ENCODE assay signal across 8 mouse cellular contexts in the genomic region with DNA sequence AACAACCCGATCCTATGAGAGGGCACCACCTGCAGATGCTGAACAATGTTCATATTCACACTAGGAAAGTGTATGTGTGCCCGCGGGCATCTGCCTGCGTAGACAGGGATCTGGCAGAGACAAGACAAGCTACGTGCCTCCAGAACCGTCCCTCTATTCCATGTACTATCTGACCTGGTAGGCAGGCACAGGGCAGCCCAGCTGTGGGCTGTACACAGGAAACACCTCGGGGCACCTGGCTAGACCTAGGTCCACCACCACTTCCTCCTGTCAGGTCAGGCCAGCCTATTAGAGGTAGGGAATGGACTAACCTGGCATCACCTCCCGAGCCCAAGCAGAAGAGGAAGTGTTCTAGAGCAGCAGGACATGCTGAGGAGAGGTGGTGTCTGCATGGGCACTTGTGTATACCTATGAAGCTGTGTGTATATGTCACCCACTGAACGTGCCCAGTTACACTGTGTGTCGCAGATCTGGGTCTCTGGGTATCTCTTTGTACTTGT. TPM values are rescaled to one million over a fixed set of nuclear protein-coding genes. Genes with fewer than 3 reads are reported as not detected.
DNase-seq lines count a peak whose midpoint lies in the region; ATAC-seq and TF ChIP-seq lines count a peak whose summit lies in the region.

A gene (minus strand): TSS at position 51 of the 500 bp plus-strand sequence.

- peak within 1 kb of the TSS; percentile 80 for H3K4me2 ChIP-seq in embryonic facial prominence, embryonic 15.5 days (replicated peaks)
- peak within 1 kb of the TSS; percentile 62 for H3K4me2 ChIP-seq in neural tube, embryonic 13.5 days

- no peaks in the 10 kb centered on the region for H3K36me3 ChIP-seq in liver, adult 2 months (ENCODE audit: control insufficient read depth, insufficient read depth, low read length)
- no peaks in the 10 kb centered on the region for H3K36me3 ChIP-seq in embryonic facial prominence, embryonic 15.5 days
- H3K36me3 ChIP-seq in limb, embryonic 10.5 days = no peaks in the 10 kb centered on the region
- no peaks in the 10 kb centered on the region for H3K36me3 ChIP-seq in neural tube, embryonic 13.5 days

- 0 out of 2 replicates have a peak within 1 kb of the TSS, but pooled peaks have one; percentile 6 for H3K9ac ChIP-seq in liver, adult 2 months (ENCODE audit: low read depth, low read length)
- H3K9ac ChIP-seq in embryonic facial prominence, embryonic 15.5 days = no peak within 1 kb of the TSS; the same call in none of the 2 replicates
- H3K9ac ChIP-seq in neural tube, embryonic 13.5 days = peak within 1 kb of the TSS; percentile 63

- H3K4me1 ChIP-seq in liver, adult 2 months (ENCODE audit: control insufficient read depth, insufficient read depth, low read length) = no peaks in the 10 kb centered on the region
- H3K4me1 ChIP-seq in embryonic facial prominence, embryonic 15.5 days = peaks cover 58% of the 10 kb centered on the region
- peaks cover 66% of the 10 kb centered on the region for H3K4me1 ChIP-seq in limb, embryonic 10.5 days
- H3K4me1 ChIP-seq in neural tube, embryonic 13.5 days (replicated peaks) = peaks cover 55% of the 10 kb centered on the region

- H3K9me3 ChIP-seq in embryonic facial prominence, embryonic 15.5 days (replicated peaks) = no peaks in the 10 kb centered on the region
- no peaks in the 10 kb centered on the region for H3K9me3 ChIP-seq in limb, embryonic 10.5 days (replicated peaks)
- no peaks in the 10 kb centered on the region for H3K9me3 ChIP-seq in neural tube, embryonic 13.5 days

- no peak for TF ChIP-seq POLR2A in liver, adult 2 months (IDR thresholded peaks at IDR 0.05; ENCODE audit: extremely low read depth, insufficient read depth, low read length)

- no peak for ATAC-seq in embryonic facial prominence, embryonic 15.5 days (ENCODE audit: insufficient number of reproducible peaks, low FRiP score, low TSS enrichment, low read depth)
- ATAC-seq in neural tube, embryonic 13.5 days (ENCODE audit: low read depth) = no peak

- 82% methylated on average over 10 of the region's 10 CpGs for WGBS in liver, adult 2 months
- 77% methylated on average over 10 of the region's 10 CpGs for WGBS in embryonic facial prominence, embryonic 15.5 days
- WGBS in limb, embryonic 10.5 days = 78% methylated on average over 10 of the region's 10 CpGs
- WGBS in neural tube, embryonic 13.5 days = 77% methylated on average over 10 of the region's 10 CpGs

- DNase-seq in liver, adult 2 months (ENCODE audit: extremely low read depth, low read depth, low spot score) = no peak
- no peak for DNase-seq in liver
- DNase-seq in limb, embryonic 10.5 days (ENCODE audit: low spot score) = no peak
- no peak for DNase-seq in thymus, postnatal 14 days
- no peak for DNase-seq in cerebellum, adult 9-10 months
- no peak for DNase-seq in left cerebral cortex, adult 8-10 months (ENCODE audit: low spot score in 2 of 2)

- H3K79me2 ChIP-seq in liver, adult 2 months (ENCODE audit: control insufficient read depth, insufficient read depth, low read length) = no peaks in the 10 kb centered on the region

- peaks cover 12% of the 10 kb centered on the region for H3K27me3 ChIP-seq in liver, adult 2 months (ENCODE audit: control insufficient read depth, insufficient read depth, low read length)
- H3K27me3 ChIP-seq in embryonic facial prominence, embryonic 15.5 days = peaks cover 4% of the 10 kb centered on the region; the same call in 1 of the 2 replicates
- H3K27me3 ChIP-seq in limb, embryonic 10.5 days (ENCODE audit: low read depth, poor library complexity, severe bottlenecking) = peaks cover 93% of the 10 kb centered on the region
- H3K27me3 ChIP-seq in neural tube, embryonic 13.5 days = peaks cover 24% of the 10 kb centered on the region

- no peak within 1 kb of the TSS for H3K27ac ChIP-seq in liver, adult 2 months (replicated peaks; ENCODE audit: insufficient read depth, low read depth, low read length)
- H3K27ac ChIP-seq in embryonic facial prominence, embryonic 15.5 days (replicated peaks) = no peak within 1 kb of the TSS; the same call in 1 of the 2 replicates
- H3K27ac ChIP-seq in limb, embryonic 10.5 days = peak within 1 kb of the TSS; percentile 82
- peak within 1 kb of the TSS; percentile 78; the same call in 1 of the 2 replicates for H3K27ac ChIP-seq in neural tube, embryonic 13.5 days (replicated peaks)

- peak within 1 kb of the TSS; percentile 3; the same call in 1 of the 2 replicates for H3K4me3 ChIP-seq in liver, adult 2 months (ENCODE audit: insufficient read depth, low read depth, low read length)
- H3K4me3 ChIP-seq in embryonic facial prominence, embryonic 15.5 days (replicated peaks) = peak within 1 kb of the TSS; percentile 42
- peak within 1 kb of the TSS; percentile 47 for H3K4me3 ChIP-seq in limb, embryonic 10.5 days
- peak within 1 kb of the TSS; percentile 29 for H3K4me3 ChIP-seq in neural tube, embryonic 13.5 days

- no peak for TF ChIP-seq CTCF in liver, adult 2 months (IDR thresholded peaks at IDR 0.05; ENCODE audit: low read depth, low read length)

RNA-seq across cellular contexts. Expression of the gene that starts here (rescaled TPM):
- not detected in 2 replicates for total RNA-seq in liver, adult 2 months (2014; rRNA removed)
- polyA plus RNA-seq in liver, adult 2 months (2012; rRNA removed) = not detected in 2 replicates
- polyA plus RNA-seq in embryonic facial prominence, embryonic 15.5 days (2015; fragmentation: Nextera tagmentation; extraction: Ambion mirVana) = 15.3 and 15.9 TPM in 2 replicates
- 6.9 and 9.6 TPM in 2 replicates for polyA plus RNA-seq in limb, embryonic 10.5 days (2016; fragmentation: Nextera tagmentation; extraction: Ambion mirVana)
- 11.6 and 12.6 TPM in 2 replicates for polyA plus RNA-seq in neural tube, embryonic 13.5 days (2015; fragmentation: Nextera tagmentation; extraction: Ambion mirVana)
- total RNA-seq in left cerebral cortex, adult 8-10 months (2022) = 1 to 10 TPM; 2.1 to 4.4 (median 3.1) TPM

Comparison
In these comparisons a context has a peak if more than half of its experiments do, and no peak if none do; other contexts are left out.
1. H3K27ac ChIP-seq: peak in limb, embryonic 10.5 days (single experiment) and neural tube, embryonic 13.5 days (single experiment); none in liver, adult 2 months (single experiment) and embryonic facial prominence, embryonic 15.5 days (single experiment).
2. Peak in every context shown above with its lines, with median percentiles within 50 percentile points of each other: H3K4me3 ChIP-seq.